Mouse (Mus musculus) ES-E14 (cell line): ENCODE data around the gene Hemgn.

ENCODE experiments used
- HCFC1 ChIP-seq: IDR thresholded peaks from 2 replicates; pipeline ENCODE4 v1.6.1; 2012; ENCODE audit warnings: low read length, inconsistent platforms, borderline replicate concordance; ENCODE audit not compliant: insufficient read depth
- ZC3H11A ChIP-seq: IDR thresholded peaks from 2 replicates; pipeline ENCODE4 v1.6.1; 2012; ENCODE audit warnings: low read depth, mild to moderate bottlenecking, inconsistent platforms, low read length, borderline replicate concordance
- ZNF384 ChIP-seq: IDR thresholded peaks from 2 replicates; pipeline ENCODE4 v1.6.1; 2012; ENCODE audit warnings: low read depth, low read length, inconsistent platforms

DNA sequence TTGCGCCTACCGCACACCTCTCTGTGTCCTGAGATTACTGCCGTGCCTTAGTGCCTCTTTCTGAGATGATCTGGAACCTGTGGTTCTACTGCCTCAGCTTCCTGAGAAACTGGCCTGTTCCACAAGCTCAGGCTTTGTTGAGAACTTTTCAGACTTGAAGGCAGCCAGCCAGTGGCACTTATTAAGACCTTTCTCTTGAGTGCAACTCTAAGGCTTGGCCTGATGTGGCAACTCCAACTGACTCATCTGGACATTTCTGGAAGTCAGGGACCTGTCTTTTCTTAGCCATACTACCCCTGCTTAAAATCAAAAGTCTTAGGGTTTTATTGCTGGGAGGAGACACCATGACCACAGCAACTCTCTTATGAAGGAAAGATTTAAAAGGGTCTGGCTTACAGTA lies 43.9 kb upstream of the Hemgn start:
- no peak for TF ChIP-seq ZNF384
- no peak for TF ChIP-seq HCFC1
- no peak for TF ChIP-seq ZC3H11A
